Mouse (Mus musculus): ENCODE measurements at regions not wholly inside any gene's neighbourhood (a gene's known extent, or its start where the extent isn't known, plus 50 kb on each side); places are given as distances from the start of the nearest gene placed in this dataset.

- TF ChIP-seq CTCF (IDR thresholded peaks at IDR 0.05; ENCODE audit: control insufficient read depth, insufficient read depth, insufficient replicate concordance, low read depth, low read length) = no peak
- TF ChIP-seq POLR2A (IDR thresholded peaks at IDR 0.05; ENCODE audit: control insufficient read depth, low read depth, low read length) = no peak
Observed at GRCm38 (mm10) chr12:109891206-109891605, 291.1 kb upstream of the Rtl1 start.
